Mouse (Mus musculus) MEL (cell line): ENCODE data around the gene Otop3.
A peak's percentile ranks its signal among the peaks of the same experiment; 100 is the strongest.

Experiments
- BHLHE40 ChIP-seq: IDR thresholded peaks from 2 replicates; pipeline ENCODE4 v1.6.1; 2012; ENCODE audit warnings: low read depth, mild to moderate bottlenecking, inconsistent platforms, low read length, improper control_type of control experiment, borderline replicate concordance
- CTCF ChIP-seq, 3 experiments: IDR thresholded peaks in 2 of 3; conservative IDR thresholded peaks in 1 of 3; 2 replicates each; pipeline ENCODE4 v1.5.1; 2011 to 2012; ENCODE audit warnings: low read length in 3 of 3, low read depth in 2 of 3, mild to moderate bottlenecking in 2 of 3, improper control_type of control experiment in 1 of 3, inconsistent platforms in 1 of 3, mixed read lengths in 1 of 3, moderate library complexity in 1 of 3; ENCODE audit not compliant: control insufficient read depth in 1 of 3, insufficient read depth in 1 of 3, poor library complexity in 1 of 3, severe bottlenecking in 1 of 3
- EP300 ChIP-seq, 2 experiments: IDR thresholded peaks; 2 replicates each; pipeline ENCODE4 v1.6.1; 2011; ENCODE audit warnings: improper control_type of control experiment in 2 of 2, low read length in 2 of 2, low read depth in 1 of 2, mild to moderate bottlenecking in 1 of 2
- GABPA ChIP-seq: IDR thresholded peaks from 2 replicates; pipeline ENCODE4 v1.6.1; 2012; ENCODE audit warnings: low read depth, mild to moderate bottlenecking, inconsistent platforms, low read length, improper control_type of control experiment, moderate library complexity
- MAX ChIP-seq: IDR thresholded peaks from 2 replicates; pipeline ENCODE4 v1.6.1; 2011; ENCODE audit warnings: low read length, improper control_type of control experiment
- POLR2A ChIP-seq, 2 experiments: IDR thresholded peaks; 2 replicates each; pipeline ENCODE4 v1.6.1; 2011 to 2012; ENCODE audit warnings: low read length in 2 of 2, mild to moderate bottlenecking in 2 of 2, control low read depth in 1 of 2, improper control_type of control experiment in 1 of 2, low read depth in 1 of 2, moderate library complexity in 1 of 2; ENCODE audit not compliant: control insufficient read depth in 1 of 2, insufficient read depth in 1 of 2, poor library complexity in 1 of 2
- POLR2AphosphoS2 ChIP-seq: IDR thresholded peaks from 2 replicates; pipeline ENCODE4 v1.6.1; 2011; ENCODE audit warnings: low read length, improper control_type of control experiment
- POLR2AphosphoS5 ChIP-seq: IDR thresholded peaks from 2 replicates; pipeline ENCODE4 v1.6.1; 2012; ENCODE audit warnings: low read depth, borderline replicate concordance, mild to moderate bottlenecking, inconsistent platforms, low read length, moderate library complexity, mixed read lengths
- TBP ChIP-seq: IDR thresholded peaks from 2 replicates; pipeline ENCODE4 v1.8.0; 2011; ENCODE audit warnings: low read depth, low read length, improper control_type of control experiment
- USF1 ChIP-seq: IDR thresholded peaks from 2 replicates; pipeline ENCODE4 v1.6.1; 2014; ENCODE audit warnings: low read depth, mild to moderate bottlenecking, inconsistent platforms, low read length, improper control_type of control experiment, moderate library complexity
- ZC3H11A ChIP-seq: IDR thresholded peaks from 2 replicates; pipeline ENCODE4 v1.6.1; 2012; ENCODE audit warnings: low read depth, mild to moderate bottlenecking, inconsistent platforms, low read length, improper control_type of control experiment
- ZMIZ1 ChIP-seq: IDR thresholded peaks from 2 replicates; pipeline ENCODE4 v1.6.1; 2012; ENCODE audit warnings: low read depth, mild to moderate bottlenecking, inconsistent platforms, low read length, improper control_type of control experiment, moderate library complexity

GRCm38 (mm10) chr11:115354183-115354582 lies 19.7 kb downstream of the Otop3 start:
- TF ChIP-seq EP300 (IDR thresholded peaks at IDR 0.05; ENCODE audit: low read depth in 1 of 2, low read length in 2 of 2) (no peak), POLR2A (IDR thresholded peaks at IDR 0.05; ENCODE audit: control insufficient read depth in 1 of 2, insufficient read depth in 1 of 2, low read depth in 1 of 2, low read length in 2 of 2, poor library complexity in 1 of 2) (no peak), CTCF (IDR thresholded peaks at IDR 0.05 in 2 of 3, conservative IDR thresholded peaks at IDR 0.05 in 1 of 3; ENCODE audit: control insufficient read depth in 1 of 3, insufficient read depth in 1 of 3, low read depth in 2 of 3, low read length in 3 of 3, poor library complexity in 1 of 3, severe bottlenecking in 1 of 3) (peak; percentile 93 to 99 (median 99)), GABPA (no peak), BHLHE40 (no peak), POLR2AphosphoS2 (no peak), ZC3H11A (peak; percentile 90), TBP (no peak), ZMIZ1 (no peak), MAX (no peak), USF1 (no peak), POLR2AphosphoS5 (no peak)
